Mouse (Mus musculus) midbrain, postnatal 0 days (tissue): ENCODE measurements at regions not wholly inside any gene's neighbourhood (a gene's known extent, or its start where the extent isn't known, plus 50 kb on each side); places are given as distances from the start of the nearest gene placed in this dataset.

Experiments used
- ATAC-seq: fragments of 200-750 bp; cut with Nextera tagmentation; 2 replicates; pipeline ENCODE4 v1.8.0; 2017; ENCODE audit warnings: moderate number of reproducible peaks, mild to moderate bottlenecking, moderate TSS enrichment, moderate library complexity; ENCODE audit not compliant: low FRiP score
- DNase-seq: peaks from one replicate; pipeline ENCODE4 v3.0.0-alpha.2; 2015; ENCODE audit warnings: low spot score
- H3K27ac ChIP-seq: fragments of 300-500 bp; sonication (generic); 2 replicates; pipeline ENCODE4 v1.5.1; 2014; ENCODE audit warnings: low read depth, mild to moderate bottlenecking, low read length, mixed read lengths
- H3K27me3 ChIP-seq: fragments of 300-500 bp; sonication (generic); 2 replicates; pipeline ENCODE4 v1.6.1; 2014; ENCODE audit warnings: low read length, control low read depth, mixed read lengths; ENCODE audit not compliant: insufficient read depth
- H3K36me3 ChIP-seq: fragments of 300-500 bp; sonication (generic); 2 replicates; pipeline ENCODE4 v1.6.1; 2014; ENCODE audit warnings: low read length, control low read depth, mixed read lengths; ENCODE audit not compliant: insufficient read depth
- H3K4me1 ChIP-seq: fragments of 300-500 bp; sonication (generic); 2 replicates; pipeline ENCODE4 v1.6.1; 2014; ENCODE audit warnings: mild to moderate bottlenecking, control low read depth, antibody characterized with exemption, low read length, mixed read lengths; ENCODE audit not compliant: insufficient read depth
- H3K4me2 ChIP-seq: fragments of 300-500 bp; sonication (generic); 2 replicates; pipeline ENCODE4 v1.6.1; 2014; ENCODE audit warnings: low read depth, mild to moderate bottlenecking, low read length, mixed read lengths; ENCODE audit not compliant: poor library complexity, severe bottlenecking
- H3K4me3 ChIP-seq: fragments of 300-500 bp; sonication (generic); 2 replicates; pipeline ENCODE4 v1.5.1; 2014; ENCODE audit warnings: low read depth, mild to moderate bottlenecking, low read length, moderate library complexity
- H3K9ac ChIP-seq: fragments of 300-500 bp; sonication (generic); replicated peaks from 2 replicates; pipeline ENCODE4 v1.6.1; 2014; ENCODE audit warnings: mild to moderate bottlenecking, low read length, moderate library complexity, mixed read lengths; ENCODE audit not compliant: poor library complexity, severe bottlenecking
- H3K9me3 ChIP-seq: fragments of 300-500 bp; sonication (generic); 2 replicates; pipeline ENCODE4 v1.6.1; 2016; ENCODE audit warnings: low read length, control low read depth
- CTCF ChIP-seq: IDR thresholded peaks from 2 replicates; pipeline ENCODE4 v1.5.1; 2016; ENCODE audit warnings: antibody characterized with exemption, mild to moderate bottlenecking
- WGBS: fragments of 180-500 bp; shearing (Covaris S2); extraction: QIAGEN DNeasy Blood & Tissue Kit; methylation state at CpG from one replicate; pipeline ENCODE4 v1.1.7; 2014; 5-methylcytosine and 5-hydroxymethylcytosine counted together

- H3K4me3 ChIP-seq = no peak overlapping the region
- ATAC-seq = no peak
- H3K9ac ChIP-seq = no peak overlapping the region
- no peak overlapping the region for H3K27ac ChIP-seq
- no peaks in the 10 kb centered on the region for H3K36me3 ChIP-seq
- TF ChIP-seq CTCF = no peak
- H3K4me2 ChIP-seq = no peak overlapping the region
- DNase-seq = no peak
- H3K27me3 ChIP-seq = no peaks in the 10 kb centered on the region
- H3K9me3 ChIP-seq = no peaks in the 10 kb centered on the region
- WGBS = 73% methylated on average over 3 of the region's 3 CpGs
- H3K4me1 ChIP-seq = peaks cover 3% of the 10 kb centered on the region; the same call in 1 of the 2 replicates
Observed at GRCm38 (mm10) chr4:125313892-125314291, 176.6 kb upstream of the Grik3 start.

- 7% methylated on average over 11 of the region's 11 CpGs for WGBS
- Histone ChIP-seq H3K9ac (no peak overlapping the region), H3K9me3 (no peaks in the 10 kb centered on the region), H3K4me2 (no peak overlapping the region), H3K4me3 (no peak overlapping the region), H3K36me3 (no peaks in the 10 kb centered on the region), H3K4me1 (0 out of 2 replicates have a peak, but pooled peaks cover under 1% of the 10 kb centered on the region), H3K27ac (no peak overlapping the region), H3K27me3 (no peaks in the 10 kb centered on the region)
- no peak for ATAC-seq
- no peak for TF ChIP-seq CTCF
- no peak for DNase-seq
Observed at GRCm38 (mm10) chr4:125313252-125313651, 177.2 kb upstream of the Grik3 start.

GRCm38 (mm10) chr4:125308171-125308570 lies 180.5 kb upstream of the Zc3h12a start:
- Histone ChIP-seq H3K9me3 (no peaks in the 10 kb centered on the region), H3K9ac (no peak overlapping the region)
- no peak for DNase-seq

GRCm38 (mm10) chr4:125305766-125306165 lies 178.1 kb upstream of the Zc3h12a start:
- no peak for TF ChIP-seq CTCF
- ATAC-seq (no peak), DNase-seq (no peak)
- Histone ChIP-seq H3K27me3 (no peaks in the 10 kb centered on the region), H3K36me3 (no peaks in the 10 kb centered on the region), H3K4me2 (no peak overlapping the region), H3K4me3 (no peak overlapping the region), H3K9ac (no peak overlapping the region), H3K4me1 (0 out of 2 replicates have a peak, but pooled peaks cover 3% of the 10 kb centered on the region), H3K9me3 (no peaks in the 10 kb centered on the region), H3K27ac (no peak overlapping the region)
- WGBS = 78% methylated on average over 6 of the region's 6 CpGs

More at GRCm38 (mm10) chr4:125308171-125308570, 180.5 kb upstream of the Zc3h12a start:
- no peaks in the 10 kb centered on the region for H3K27me3 ChIP-seq
- H3K4me2 ChIP-seq = no peak overlapping the region
- no peaks in the 10 kb centered on the region for H3K36me3 ChIP-seq
- H3K27ac ChIP-seq = no peak overlapping the region
- H3K4me1 ChIP-seq = 0 out of 2 replicates have a peak, but pooled peaks cover 3% of the 10 kb centered on the region
- no peak overlapping the region for H3K4me3 ChIP-seq
- TF ChIP-seq CTCF = no peak
- WGBS = 31% methylated on average over 8 of the region's 8 CpGs
- no peak for ATAC-seq

GRCm38 (mm10) chr4:125302660-125303059 lies 175.0 kb upstream of the Zc3h12a start:
- no peak for TF ChIP-seq CTCF
- WGBS = 76% methylated on average over 7 of the region's 7 CpGs

GRCm38 (mm10) chr4:125300503-125301457 lies 173.1 kb upstream of the Zc3h12a start:
- 0 out of 2 replicates have a peak overlapping the region, but pooled peaks have one; percentile 19 for H3K9ac ChIP-seq
- no peaks in the 10 kb centered on the region for H3K9me3 ChIP-seq
- no peaks in the 10 kb centered on the region for H3K27me3 ChIP-seq
- ATAC-seq (no peak), DNase-seq (peak; percentile 66)
- 18% methylated on average over 33 of the region's 33 CpGs for WGBS
- no peaks in the 10 kb centered on the region for H3K36me3 ChIP-seq
- peak overlapping the region; percentile 34 for H3K4me2 ChIP-seq
- TF ChIP-seq CTCF = no peak
- H3K27ac ChIP-seq = no peak overlapping the region
- peaks cover 4% of the 10 kb centered on the region; the same call in 1 of the 2 replicates for H3K4me1 ChIP-seq
- H3K4me3 ChIP-seq = no peak overlapping the region; the same call in 1 of the 2 replicates

More at GRCm38 (mm10) chr4:125302660-125303059, 175.0 kb upstream of the Zc3h12a start:
- H3K9ac ChIP-seq = no peak overlapping the region
- H3K27ac ChIP-seq = no peak overlapping the region
- H3K4me2 ChIP-seq = no peak overlapping the region
- peaks cover 4% of the 10 kb centered on the region; the same call in 1 of the 2 replicates for H3K4me1 ChIP-seq
- H3K9me3 ChIP-seq = no peaks in the 10 kb centered on the region
- H3K27me3 ChIP-seq = no peaks in the 10 kb centered on the region
- no peaks in the 10 kb centered on the region for H3K36me3 ChIP-seq
- H3K4me3 ChIP-seq = no peak overlapping the region
- DNase-seq = no peak
- ATAC-seq = no peak
